In genomic region chr2:5675431-5676142, GRCm38 (mm10) we compare ENCODE assay signal across 9 mouse cellular contexts. TPM values are rescaled to one million over a fixed set of nuclear protein-coding genes. Genes with fewer than 3 reads are reported as not detected.
DNase-seq lines count a peak whose midpoint lies in the region; ATAC-seq and TF ChIP-seq lines count a peak whose summit lies in the region.
"Had no signal": no experiment of that assay in that cellular context is flagged by ENCODE, and none has a peak within 500 bp of the region (broad histone marks: within the 10 kb centered on the region; RNA-seq: fewer than 3 reads in every experiment).

No protein-coding gene starts in this region.

- ATAC-seq in midbrain, embryonic 15.5 days (replicated peaks) = 0 out of 2 replicates have a peak, but pooled peaks have one; percentile 60
- ATAC-seq in midbrain, embryonic 13.5 days = no peak

- H3K4me1 ChIP-seq in midbrain, embryonic 15.5 days = peaks cover 7% of the 10 kb centered on the region; the same call in 1 of the 2 replicates
- peaks cover 10% of the 10 kb centered on the region for H3K4me1 ChIP-seq in midbrain, embryonic 13.5 days (replicated peaks)
- H3K4me1 ChIP-seq in cortical plate, adult 2 months (ENCODE audit: control insufficient read depth, insufficient read depth, low read length) = peaks cover 15% of the 10 kb centered on the region

- no peaks in the 10 kb centered on the region for H3K9me3 ChIP-seq in midbrain, embryonic 15.5 days
- H3K9me3 ChIP-seq in midbrain, embryonic 13.5 days = no peaks in the 10 kb centered on the region

- H3K4me2 ChIP-seq in midbrain, embryonic 15.5 days = no peak overlapping the region
- no peak overlapping the region for H3K4me2 ChIP-seq in midbrain, embryonic 13.5 days (replicated peaks)

- no peaks in the 10 kb centered on the region for H3K36me3 ChIP-seq in midbrain, embryonic 15.5 days (replicated peaks)
- H3K36me3 ChIP-seq in midbrain, embryonic 13.5 days = no peaks in the 10 kb centered on the region

- no peaks in the 10 kb centered on the region for H3K27me3 ChIP-seq in midbrain, embryonic 15.5 days (replicated peaks)
- no peaks in the 10 kb centered on the region for H3K27me3 ChIP-seq in midbrain, embryonic 13.5 days

- no peak overlapping the region for H3K27ac ChIP-seq in midbrain, embryonic 15.5 days
- no peak overlapping the region for H3K27ac ChIP-seq in midbrain, embryonic 13.5 days
- peak overlapping the region; percentile 7; the same call in 1 of the 2 replicates for H3K27ac ChIP-seq in cortical plate, adult 2 months (ENCODE audit: insufficient read depth, low read length)

- peak; percentile 80 for DNase-seq in layer of hippocampus, adult 9-11 months
- DNase-seq in right cerebral cortex, postnatal 25 days = peak; percentile 76
- no peak for DNase-seq in heart, adult 11 months
- DNase-seq in kidney, adult 8-10 months = no peak
- DNase-seq in embryo, embryonic 10.5 days (ENCODE audit: low spot score) = no peak

- H3K9ac ChIP-seq in midbrain, embryonic 15.5 days = no peak overlapping the region
- H3K9ac ChIP-seq in midbrain, embryonic 13.5 days (replicated peaks) = no peak overlapping the region

- no peak for TF ChIP-seq CTCF in cortical plate, adult 2 months (IDR thresholded peaks at IDR 0.05; ENCODE audit: extremely low read depth, insufficient read depth, low read length)

- no peak overlapping the region for H3K4me3 ChIP-seq in midbrain, embryonic 15.5 days
- H3K4me3 ChIP-seq in midbrain, embryonic 13.5 days (replicated peaks) = no peak overlapping the region
- peak overlapping the region; percentile 1; the same call in 1 of the 2 replicates for H3K4me3 ChIP-seq in cortical plate, adult 2 months (ENCODE audit: insufficient read depth, low read length)
- H3K4me3 ChIP-seq: myocyte had no signal

- WGBS in midbrain, embryonic 15.5 days = 76% methylated on average over 12 of the region's 12 CpGs
- WGBS in midbrain, embryonic 13.5 days = 81% methylated on average over 12 of the region's 12 CpGs

- no peak for TF ChIP-seq POLR2A in cortical plate, adult 2 months (IDR thresholded peaks at IDR 0.05; ENCODE audit: extremely low read depth, insufficient read depth, low read length)

RNA-seq across cellular contexts. Expression of gene Camk1d, which starts 38.7 kb away (rescaled TPM):
- polyA plus RNA-seq in midbrain, embryonic 15.5 days (2015; fragmentation: Nextera tagmentation; extraction: Ambion mirVana) = 6.3 and 6.7 TPM in 2 replicates
- 3.5 and 3.9 TPM in 2 replicates for polyA plus RNA-seq in midbrain, embryonic 13.5 days (2015; fragmentation: Nextera tagmentation; extraction: Ambion mirVana)
- 39.9 and 40.1 TPM in 2 replicates for polyA plus RNA-seq in cortical plate, adult 2 months (2012; rRNA removed)

Comparison
In these comparisons a context has a peak if more than half of its experiments do, and no peak if none do; other contexts are left out.
1. DNase-seq: peak in layer of hippocampus, adult 9-11 months (single experiment) and right cerebral cortex, postnatal 25 days (single experiment); none in heart, adult 11 months (single experiment), kidney, adult 8-10 months (0 of 2) and embryo, embryonic 10.5 days (single experiment).